Mouse (Mus musculus): ENCODE data around the gene Tedc1. TPM values are rescaled to one million over a fixed set of nuclear protein-coding genes. Genes with fewer than 3 reads are reported as not detected.

The Tedc1 gene
- polyA plus RNA-seq, 1 experiment: 7.6 TPM

GRCm38 (mm10) chr12:113138901-113139864 is 17.0 kb upstream of the Tedc1 start:
- Histone ChIP-seq H3K27me3 (replicated peaks) (peaks cover 54% of the 10 kb centered on the region), H3K9me3 (no peaks in the 10 kb centered on the region), H3K36me3 (replicated peaks; ENCODE audit: low read length) (peaks cover 50% of the 10 kb centered on the region), H3K4me3 (replicated peaks) (peak overlapping the region; percentile 94), H3K4me1 (peaks cover 49% of the 10 kb centered on the region)
- TF ChIP-seq GATA1 (IDR thresholded peaks at IDR 0.05; ENCODE audit: borderline replicate concordance, low read length) (no peak), FLI1 (IDR thresholded peaks at IDR 0.05; ENCODE audit: low read length) (no peak)

DNA sequence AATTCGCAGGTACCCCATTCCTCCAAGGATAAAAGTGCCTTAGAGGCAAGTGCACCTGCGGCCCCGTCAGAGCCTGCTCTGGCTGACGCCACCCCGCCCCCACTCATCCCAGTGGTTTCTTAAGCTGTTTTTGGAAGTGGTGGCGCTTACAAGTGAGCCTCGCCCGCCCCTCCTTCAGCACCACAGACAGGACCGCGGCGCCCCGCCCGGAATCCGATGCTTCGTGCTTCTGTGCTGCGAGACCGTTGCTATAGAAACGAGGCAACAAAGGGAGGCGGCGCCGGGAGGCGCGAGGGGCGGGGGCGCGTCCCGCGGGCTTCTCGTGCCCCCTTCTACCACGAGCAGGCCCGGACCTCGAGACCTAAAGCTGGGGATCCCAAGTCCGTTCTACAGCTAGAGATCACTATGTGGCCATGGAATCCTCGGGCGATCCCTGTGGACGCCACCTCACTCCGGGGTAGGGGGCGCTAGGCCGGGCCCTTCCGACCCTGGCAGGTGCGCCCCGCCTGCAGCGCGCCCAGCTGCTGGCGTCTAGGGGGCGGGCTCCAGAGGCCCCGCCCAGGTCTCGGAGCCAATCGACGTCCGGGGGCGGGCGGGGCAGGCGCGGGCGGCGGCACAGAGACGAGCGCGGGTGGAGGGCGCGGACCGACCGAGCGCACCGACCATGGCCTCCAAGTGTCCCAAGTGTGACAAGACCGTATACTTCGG is 16.2 kb upstream of the Tedc1 start, which contains the start of gene Crip2:
Gene Crip2, plus strand, starts transcription at position 329 of the 708 bp plus-strand sequence.
- no peak for TF ChIP-seq GATA1 (IDR thresholded peaks at IDR 0.05; ENCODE audit: borderline replicate concordance, low read length)
- TF ChIP-seq FLI1 (IDR thresholded peaks at IDR 0.05; ENCODE audit: low read length): no peak
- Histone ChIP-seq H3K9me3 (no peaks in the 10 kb centered on the region), H3K4me3 (replicated peaks) (peak within 1 kb of the TSS; percentile 94), H3K36me3 (replicated peaks; ENCODE audit: low read length) (peaks cover 41% of the 10 kb centered on the region), H3K27me3 (replicated peaks) (peaks cover 58% of the 10 kb centered on the region), H3K4me1 (peaks cover 58% of the 10 kb centered on the region)

DNA sequence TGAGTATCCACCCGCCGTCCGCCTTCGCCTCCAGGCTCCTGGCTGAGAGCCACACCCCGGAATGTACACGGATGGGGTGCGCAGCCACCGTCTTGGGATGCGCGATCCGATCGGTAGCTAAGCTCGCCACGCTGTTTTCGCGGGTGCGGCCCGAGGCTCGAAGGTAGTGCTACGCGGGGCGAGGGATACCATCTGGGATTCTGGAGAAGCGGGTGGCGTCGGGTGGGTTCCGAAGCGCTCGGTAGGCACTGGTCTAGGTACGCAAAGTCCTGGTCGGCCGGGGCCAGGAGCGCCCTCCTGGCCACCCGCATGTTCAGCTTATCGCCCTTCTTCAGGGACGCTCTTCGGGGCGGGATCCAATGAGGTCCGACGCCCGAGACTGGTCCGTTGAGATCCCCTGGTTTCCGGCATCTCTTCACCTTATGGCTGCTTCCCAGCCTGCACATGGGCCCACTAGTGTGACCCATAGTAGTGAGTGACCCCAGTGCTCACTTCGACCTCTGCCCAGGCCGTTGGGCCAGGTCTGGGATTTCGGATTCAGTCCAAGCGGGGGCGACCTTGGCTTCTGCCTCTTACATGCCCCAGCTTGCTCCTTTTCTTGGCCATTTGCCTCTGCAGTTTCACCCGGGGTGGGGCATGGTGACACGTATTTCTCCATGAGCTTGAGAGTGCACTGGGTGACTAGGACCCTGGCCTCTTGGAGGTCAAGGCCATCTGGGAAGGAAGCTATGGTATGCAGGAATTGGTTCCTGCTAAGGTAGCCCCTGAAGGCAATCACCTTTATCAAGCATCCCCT is 15.4 kb upstream of the Tedc1 start:
- Histone ChIP-seq H3K36me3 (replicated peaks; ENCODE audit: low read length) (peaks cover 34% of the 10 kb centered on the region), H3K27me3 (replicated peaks) (peaks cover 62% of the 10 kb centered on the region), H3K4me3 (replicated peaks) (peak overlapping the region; percentile 94), H3K9me3 (no peaks in the 10 kb centered on the region), H3K4me1 (peaks cover 63% of the 10 kb centered on the region)
- TF ChIP-seq GATA1 (IDR thresholded peaks at IDR 0.05; ENCODE audit: borderline replicate concordance, low read length) (no peak), FLI1 (IDR thresholded peaks at IDR 0.05; ENCODE audit: low read length) (no peak)

GRCm38 (mm10) chr12:113141531-113141973 is 14.7 kb upstream of the Tedc1 start:
- peaks cover 70% of the 10 kb centered on the region for H3K4me1 ChIP-seq
- peak overlapping the region; percentile 94 for H3K4me3 ChIP-seq (replicated peaks)
- H3K36me3 ChIP-seq (replicated peaks; ENCODE audit: low read length): peaks cover 26% of the 10 kb centered on the region
- TF ChIP-seq GATA1 (IDR thresholded peaks at IDR 0.05; ENCODE audit: borderline replicate concordance, low read length) (no peak), FLI1 (IDR thresholded peaks at IDR 0.05; ENCODE audit: low read length) (no peak)
- H3K27me3 ChIP-seq (replicated peaks): peaks cover 65% of the 10 kb centered on the region
- H3K9me3 ChIP-seq: no peaks in the 10 kb centered on the region

DNA sequence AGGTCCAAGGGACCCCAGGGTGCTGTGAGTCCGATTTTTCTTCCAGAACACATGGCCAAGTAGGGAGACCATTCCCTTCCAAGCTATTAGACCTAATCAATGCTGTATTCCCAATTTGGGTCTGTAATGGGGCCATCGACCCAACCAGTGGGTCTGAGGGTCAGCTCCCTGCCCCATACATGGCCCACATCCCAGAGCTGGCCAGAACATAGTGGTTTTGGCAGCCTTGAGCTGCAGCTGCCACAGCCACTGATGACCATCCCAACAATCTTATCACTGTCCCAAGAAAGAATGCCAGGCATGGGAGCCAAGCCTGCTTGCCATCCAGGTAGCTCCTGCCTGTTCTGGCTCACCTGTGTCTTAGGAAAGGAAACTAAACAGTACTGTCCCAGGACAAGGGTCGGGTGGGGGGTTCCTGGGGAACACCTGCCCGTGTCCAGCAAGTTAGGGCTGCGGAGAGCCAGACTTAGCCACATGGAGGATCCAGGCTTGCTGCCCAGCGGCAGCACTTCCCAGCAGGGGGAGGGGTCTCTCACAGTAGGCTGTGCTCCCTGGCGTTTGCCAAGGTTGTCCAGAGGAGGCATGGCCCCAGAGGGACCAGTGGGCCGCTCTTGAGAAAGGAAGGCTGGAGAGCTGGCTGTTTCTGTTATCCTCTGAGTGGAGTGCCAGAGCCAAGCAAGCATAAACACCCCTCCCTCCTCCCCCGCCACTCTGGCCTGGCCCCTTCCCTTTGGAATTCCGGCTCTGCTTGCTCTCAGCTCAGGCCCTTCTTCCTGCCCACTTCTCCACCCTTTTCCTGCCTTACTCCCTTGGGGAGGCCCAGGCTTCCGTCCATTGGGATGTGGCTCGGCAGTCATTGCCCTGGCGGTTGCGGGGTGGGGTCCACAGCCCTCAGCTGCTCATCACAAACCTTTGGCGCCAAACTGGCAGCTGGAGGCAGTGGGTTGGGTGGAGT is 13.9 kb upstream of the Tedc1 start:
- Histone ChIP-seq H3K4me1 (peaks cover 78% of the 10 kb centered on the region), H3K27me3 (replicated peaks) (peaks cover 73% of the 10 kb centered on the region), H3K9me3 (no peaks in the 10 kb centered on the region), H3K36me3 (replicated peaks; ENCODE audit: low read length) (peaks cover 19% of the 10 kb centered on the region), H3K4me3 (replicated peaks) (peak overlapping the region; percentile 53)
- TF ChIP-seq GATA1 (IDR thresholded peaks at IDR 0.05; ENCODE audit: borderline replicate concordance, low read length): no peak
- no peak for TF ChIP-seq FLI1 (IDR thresholded peaks at IDR 0.05; ENCODE audit: low read length)

GRCm38 (mm10) chr12:113143164-113143563 is 13.1 kb upstream of the Tedc1 start:
- H3K4me1 ChIP-seq: peaks cover 86% of the 10 kb centered on the region
- TF ChIP-seq FLI1 (IDR thresholded peaks at IDR 0.05; ENCODE audit: low read length) (no peak), GATA1 (IDR thresholded peaks at IDR 0.05; ENCODE audit: borderline replicate concordance, low read length) (no peak)
- peaks cover 80% of the 10 kb centered on the region for H3K27me3 ChIP-seq (replicated peaks)
- H3K9me3 ChIP-seq: no peaks in the 10 kb centered on the region
- H3K36me3 ChIP-seq (replicated peaks; ENCODE audit: low read length): peaks cover 10% of the 10 kb centered on the region
- no peak overlapping the region for H3K4me3 ChIP-seq (replicated peaks)

DNA sequence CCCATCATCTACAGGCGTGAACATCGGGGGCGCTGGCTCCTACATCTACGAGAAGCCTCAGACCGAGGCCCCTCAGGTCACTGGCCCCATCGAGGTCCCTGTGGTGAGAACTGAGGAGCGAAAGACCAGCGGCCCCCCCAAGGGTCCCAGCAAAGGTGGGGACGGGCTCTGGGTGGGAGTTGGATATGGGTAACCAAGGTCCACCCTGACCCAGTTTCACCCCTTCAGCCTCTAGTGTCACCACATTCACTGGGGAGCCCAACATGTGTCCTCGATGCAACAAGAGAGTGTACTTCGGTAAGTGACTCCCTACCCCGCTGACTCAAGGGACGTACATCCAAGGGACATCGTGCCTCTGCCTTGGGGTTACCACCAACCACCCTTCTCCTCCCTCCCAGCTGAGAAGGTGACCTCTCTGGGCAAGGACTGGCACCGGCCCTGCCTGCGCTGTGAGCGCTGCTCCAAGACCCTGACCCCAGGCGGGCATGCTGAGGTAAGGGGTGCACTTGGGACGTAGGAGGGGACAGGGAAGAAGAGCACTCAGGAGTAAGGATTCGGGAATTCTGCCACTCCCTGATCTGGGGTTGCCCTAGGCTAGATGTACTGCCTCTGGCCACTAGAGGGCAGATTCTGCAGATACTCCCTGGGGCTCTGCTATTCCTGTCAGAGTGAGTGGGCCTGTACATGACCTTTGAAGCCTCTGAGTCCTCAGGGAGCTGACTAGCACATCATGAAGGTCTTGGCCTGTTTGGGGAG is 12.0 kb upstream of the Tedc1 start:
- Histone ChIP-seq H3K4me3 (replicated peaks) (peak overlapping the region; percentile 18), H3K36me3 (replicated peaks; ENCODE audit: low read length) (peaks cover under 1% of the 10 kb centered on the region), H3K9me3 (no peaks in the 10 kb centered on the region), H3K4me1 (peaks cover 90% of the 10 kb centered on the region), H3K27me3 (replicated peaks) (peaks cover 84% of the 10 kb centered on the region)
- no peak for TF ChIP-seq FLI1 (IDR thresholded peaks at IDR 0.05; ENCODE audit: low read length)
- no peak for TF ChIP-seq GATA1 (IDR thresholded peaks at IDR 0.05; ENCODE audit: borderline replicate concordance, low read length)

DNA sequence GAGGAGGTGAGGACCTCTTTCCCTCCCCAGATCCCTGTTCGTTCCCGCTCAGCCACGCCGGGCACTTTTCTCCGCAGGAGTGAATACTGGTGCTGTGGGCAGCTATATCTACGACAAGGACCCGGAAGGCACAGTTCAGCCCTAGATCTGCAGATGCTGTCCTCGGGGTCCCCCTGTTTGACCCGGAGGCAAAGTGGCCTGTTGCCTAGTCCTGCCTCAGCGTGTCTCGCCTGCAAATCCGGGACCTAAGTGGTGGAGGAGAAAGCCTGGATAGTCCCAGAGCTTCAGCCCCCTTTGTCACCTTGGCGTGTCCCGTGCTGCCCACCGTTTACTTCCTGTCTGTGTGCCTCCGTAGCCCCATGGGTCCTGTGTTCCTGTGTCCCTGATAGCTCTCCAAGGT is 11.3 kb upstream of the Tedc1 start:
- peaks cover 83% of the 10 kb centered on the region for H3K27me3 ChIP-seq (replicated peaks)
- TF ChIP-seq FLI1 (IDR thresholded peaks at IDR 0.05; ENCODE audit: low read length): no peak
- TF ChIP-seq GATA1 (IDR thresholded peaks at IDR 0.05; ENCODE audit: borderline replicate concordance, low read length): no peak
- H3K36me3 ChIP-seq (replicated peaks; ENCODE audit: low read length): no peaks in the 10 kb centered on the region
- H3K4me1 ChIP-seq: peaks cover 87% of the 10 kb centered on the region
- no peaks in the 10 kb centered on the region for H3K9me3 ChIP-seq
- no peak overlapping the region for H3K4me3 ChIP-seq (replicated peaks)

Measured in megakaryocyte, embryonic 14.5 days (primary cell).